Mouse (Mus musculus): ENCODE measurements around the gene Capn1. TPM values are rescaled to one million over a fixed set of nuclear protein-coding genes. Genes with fewer than 3 reads are reported as not detected.

Gene Capn1
- total and polyA plus RNA-seq, 3 experiments, result 38.5 to 168 (median 55.5) TPM

DNA sequence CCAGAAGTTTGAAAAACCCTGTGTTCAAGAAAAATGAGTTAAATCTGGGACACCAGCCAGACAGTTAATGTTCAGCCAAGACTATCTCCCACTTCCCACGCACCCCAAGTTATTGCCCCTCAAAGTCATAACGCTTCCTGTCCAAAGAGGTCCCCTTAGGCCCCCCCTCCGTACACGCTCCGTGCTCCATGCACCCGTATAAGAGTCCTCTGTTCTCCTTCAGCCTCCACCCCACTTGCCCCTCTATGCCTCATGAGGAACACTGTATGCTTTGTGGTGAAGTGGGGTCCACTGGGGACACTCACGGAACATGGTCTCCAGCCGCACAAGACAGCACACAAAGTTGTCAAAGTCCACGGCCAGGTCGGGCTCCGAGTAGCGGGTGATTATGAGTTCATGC is 25.7 kb downstream of the Capn1 start:
- peaks cover 71% of the 10 kb centered on the region for H3K36me3 ChIP-seq (replicated peaks)
- no peaks in the 10 kb centered on the region for H3K27me3 ChIP-seq (ENCODE audit: insufficient read depth, low read length)
- TF ChIP-seq CTCF (IDR thresholded peaks at IDR 0.05; ENCODE audit: low read depth, low read length) (no peak), TAL1 (conservative IDR thresholded peaks at IDR 0.05; ENCODE audit: low read depth, low read length) (no peak), GATA1 (IDR thresholded peaks at IDR 0.05; ENCODE audit: borderline replicate concordance, low read length) (no peak), POLR2AphosphoS5 (IDR thresholded peaks at IDR 0.05; ENCODE audit: insufficient replicate concordance, low read depth, low read length) (no peak), GATA2 (IDR thresholded peaks at IDR 0.05; ENCODE audit: borderline replicate concordance, low read depth, low read length) (no peak)
- peaks cover 30% of the 10 kb centered on the region for H3K4me1 ChIP-seq (ENCODE audit: insufficient read depth, low read depth, low read length)
- ATAC-seq (ENCODE audit: extremely low read depth, insufficient number of reproducible peaks, low FRiP score, poor library complexity, severe bottlenecking) (no peak), DNase-seq (ENCODE audit: low spot score) (no peak)
- H3K4me3 ChIP-seq (ENCODE audit: low read depth, low read length), result no peak overlapping the region
- H3K9me3 ChIP-seq (replicated peaks), result no peaks in the 10 kb centered on the region

- DNase-seq (ENCODE audit: low spot score), result no peak
- TF ChIP-seq TAL1 (conservative IDR thresholded peaks at IDR 0.05; ENCODE audit: low read depth, low read length) (no peak), GATA2 (IDR thresholded peaks at IDR 0.05; ENCODE audit: borderline replicate concordance, low read depth, low read length) (no peak), CTCF (IDR thresholded peaks at IDR 0.05; ENCODE audit: low read depth, low read length) (no peak), GATA1 (IDR thresholded peaks at IDR 0.05; ENCODE audit: borderline replicate concordance, low read length) (no peak), POLR2AphosphoS5 (IDR thresholded peaks at IDR 0.05; ENCODE audit: insufficient replicate concordance, low read depth, low read length) (no peak)
- Histone ChIP-seq H3K36me3 (replicated peaks) (peaks cover 67% of the 10 kb centered on the region), H3K9me3 (replicated peaks) (no peaks in the 10 kb centered on the region), H3K27me3 (ENCODE audit: insufficient read depth, low read length) (no peaks in the 10 kb centered on the region), H3K4me1 (ENCODE audit: insufficient read depth, low read depth, low read length) (peaks cover 30% of the 10 kb centered on the region), H3K4me3 (ENCODE audit: low read depth, low read length) (no peak overlapping the region)
- no peak for ATAC-seq (ENCODE audit: extremely low read depth, insufficient number of reproducible peaks, low FRiP score, poor library complexity, severe bottlenecking)
Measured at GRCm38 (mm10) chr19:5989585-5989984, 26.1 kb downstream of the Capn1 start.

GRCm38 (mm10) chr19:5988815-5989452 is 26.8 kb downstream of the Capn1 start:
- H3K36me3 ChIP-seq (replicated peaks), result peaks cover 60% of the 10 kb centered on the region
- TF ChIP-seq GATA2 (IDR thresholded peaks at IDR 0.05; ENCODE audit: borderline replicate concordance, low read depth, low read length), result no peak
- TF ChIP-seq GATA1 (IDR thresholded peaks at IDR 0.05; ENCODE audit: borderline replicate concordance, low read length), result no peak
- no peak for TF ChIP-seq CTCF (IDR thresholded peaks at IDR 0.05; ENCODE audit: low read depth, low read length)
- no peak for TF ChIP-seq TAL1 (conservative IDR thresholded peaks at IDR 0.05; ENCODE audit: low read depth, low read length)
- TF ChIP-seq POLR2AphosphoS5 (IDR thresholded peaks at IDR 0.05; ENCODE audit: insufficient replicate concordance, low read depth, low read length), result no peak
- H3K4me1 ChIP-seq (ENCODE audit: insufficient read depth, low read depth, low read length), result peaks cover 32% of the 10 kb centered on the region
- ATAC-seq (ENCODE audit: extremely low read depth, insufficient number of reproducible peaks, low FRiP score, poor library complexity, severe bottlenecking) (no peak), DNase-seq (ENCODE audit: low spot score) (no peak)
- H3K4me3 ChIP-seq (ENCODE audit: low read depth, low read length), result no peak overlapping the region
- no peaks in the 10 kb centered on the region for H3K27me3 ChIP-seq (ENCODE audit: insufficient read depth, low read length)
- H3K9me3 ChIP-seq (replicated peaks), result no peaks in the 10 kb centered on the region

- TF ChIP-seq GATA2 (IDR thresholded peaks at IDR 0.05; ENCODE audit: borderline replicate concordance, low read depth, low read length) (no peak), TAL1 (conservative IDR thresholded peaks at IDR 0.05; ENCODE audit: low read depth, low read length) (no peak), CTCF (IDR thresholded peaks at IDR 0.05; ENCODE audit: low read depth, low read length) (no peak)
- H3K27me3 ChIP-seq (ENCODE audit: insufficient read depth, low read length), result peaks cover 6% of the 10 kb centered on the region
- no peaks in the 10 kb centered on the region for H3K9me3 ChIP-seq (replicated peaks)
- H3K4me3 ChIP-seq (ENCODE audit: low read depth, low read length), result no peak overlapping the region
- DNase-seq (ENCODE audit: low spot score), result no peak
- H3K36me3 ChIP-seq (replicated peaks), result peaks cover 53% of the 10 kb centered on the region
- ATAC-seq (ENCODE audit: extremely low read depth, insufficient number of reproducible peaks, low FRiP score, poor library complexity, severe bottlenecking), result no peak
- H3K4me1 ChIP-seq (ENCODE audit: insufficient read depth, low read depth, low read length), result peaks cover 35% of the 10 kb centered on the region
Measured at GRCm38 (mm10) chr19:5988027-5988814, 27.5 kb downstream of the Capn1 start.

DNA sequence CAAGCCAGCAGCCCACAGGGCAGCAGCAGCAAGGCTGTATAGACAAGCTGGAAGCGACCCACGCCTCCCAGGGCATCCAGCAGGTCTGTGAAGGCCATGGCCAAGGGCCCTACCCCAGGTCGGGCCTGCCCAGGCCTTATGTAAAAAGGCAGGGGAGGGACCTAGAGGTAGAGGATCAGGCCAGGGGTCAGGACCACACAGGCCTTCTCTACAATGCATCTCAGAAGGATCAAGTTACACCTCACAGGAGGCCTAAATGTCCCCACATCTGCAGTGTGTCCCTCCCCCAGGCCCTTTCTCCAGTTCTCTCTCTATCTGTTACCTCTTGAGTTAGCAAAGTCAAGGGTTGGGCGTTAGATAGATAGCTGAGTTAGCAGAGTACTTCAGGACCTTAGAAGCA is 29.7 kb downstream of the Capn1 start, which contains the start of gene Slc22a20:
Gene Slc22a20, minus strand, starts transcription at position 101 of the 400 bp plus-strand sequence.
- peaks cover 31% of the 10 kb centered on the region for H3K36me3 ChIP-seq (replicated peaks)
- H3K4me3 ChIP-seq (ENCODE audit: low read depth, low read length), result no peak within 1 kb of the TSS
- H3K27me3 ChIP-seq (ENCODE audit: insufficient read depth, low read length), result peaks cover 15% of the 10 kb centered on the region
- DNase-seq (ENCODE audit: low spot score), result no peak
- TF ChIP-seq POLR2AphosphoS5 (IDR thresholded peaks at IDR 0.05; ENCODE audit: insufficient replicate concordance, low read depth, low read length) (no peak), GATA2 (IDR thresholded peaks at IDR 0.05; ENCODE audit: borderline replicate concordance, low read depth, low read length) (no peak), GATA1 (IDR thresholded peaks at IDR 0.05; ENCODE audit: borderline replicate concordance, low read length) (no peak), TAL1 (conservative IDR thresholded peaks at IDR 0.05; ENCODE audit: low read depth, low read length) (no peak), CTCF (IDR thresholded peaks at IDR 0.05; ENCODE audit: low read depth, low read length) (no peak)
- H3K4me1 ChIP-seq (ENCODE audit: insufficient read depth, low read depth, low read length), result peaks cover 36% of the 10 kb centered on the region
- no peaks in the 10 kb centered on the region for H3K9me3 ChIP-seq (replicated peaks)
- no peak for ATAC-seq (ENCODE audit: extremely low read depth, insufficient number of reproducible peaks, low FRiP score, poor library complexity, severe bottlenecking)

DNA sequence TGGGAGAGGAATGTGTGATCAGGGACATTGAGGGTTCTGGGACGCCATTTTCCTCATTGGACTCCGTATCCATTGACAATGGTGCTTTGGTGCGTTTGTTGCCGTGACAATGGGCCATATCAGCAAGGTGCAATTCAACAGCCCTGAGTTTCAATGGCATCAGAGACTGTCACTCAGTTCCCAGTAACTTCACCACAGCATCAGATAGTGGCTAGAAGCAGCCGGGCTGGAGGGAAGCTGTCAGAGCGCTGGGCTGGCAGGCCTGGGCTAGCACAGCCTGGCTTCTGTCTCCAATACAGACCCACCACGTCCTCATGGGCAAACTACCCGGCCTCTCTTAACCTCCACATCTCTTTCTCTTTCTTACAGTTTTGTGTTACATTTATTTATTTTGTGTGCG is 35.2 kb downstream of the Capn1 start:
- TF ChIP-seq GATA2 (IDR thresholded peaks at IDR 0.05; ENCODE audit: borderline replicate concordance, low read depth, low read length), result no peak
- TF ChIP-seq TAL1 (conservative IDR thresholded peaks at IDR 0.05; ENCODE audit: low read depth, low read length), result no peak
- TF ChIP-seq POLR2AphosphoS5 (IDR thresholded peaks at IDR 0.05; ENCODE audit: insufficient replicate concordance, low read depth, low read length), result no peak
- TF ChIP-seq GATA1 (IDR thresholded peaks at IDR 0.05; ENCODE audit: borderline replicate concordance, low read length), result no peak
- no peak for TF ChIP-seq CTCF (IDR thresholded peaks at IDR 0.05; ENCODE audit: low read depth, low read length)
- no peak overlapping the region for H3K4me3 ChIP-seq (ENCODE audit: low read depth, low read length)
- H3K4me1 ChIP-seq (ENCODE audit: insufficient read depth, low read depth, low read length), result peaks cover 19% of the 10 kb centered on the region
- H3K9me3 ChIP-seq (replicated peaks), result no peaks in the 10 kb centered on the region
- H3K36me3 ChIP-seq (replicated peaks), result no peaks in the 10 kb centered on the region
- ATAC-seq (ENCODE audit: extremely low read depth, insufficient number of reproducible peaks, low FRiP score, poor library complexity, severe bottlenecking) (no peak), DNase-seq (ENCODE audit: low spot score) (no peak)
- peaks cover 15% of the 10 kb centered on the region for H3K27me3 ChIP-seq (ENCODE audit: insufficient read depth, low read length)

All from G1E (cell line).